Mouse (Mus musculus) embryonic facial prominence, embryonic 11.5 days (tissue): ENCODE data around the gene Camta1. TPM values are rescaled to one million over a fixed set of nuclear protein-coding genes. Genes with fewer than 3 reads are reported as not detected.

Source experiments
- ATAC-seq: fragments of 200-750 bp; cut with Nextera tagmentation; replicated peaks from 2 replicates; pipeline ENCODE4 v1.8.0; 2017; ENCODE audit warnings: low read depth; ENCODE audit not compliant: insufficient number of reproducible peaks, low FRiP score, low TSS enrichment
- DNase-seq: peaks from one replicate; pipeline ENCODE4 v3.0.0-alpha.2; 2015; ENCODE audit warnings: low spot score
- H3K27ac ChIP-seq: fragments of 300-500 bp; sonication (generic); replicated peaks from 2 replicates; pipeline ENCODE4 v1.5.1; 2014; ENCODE audit warnings: mild to moderate bottlenecking, low read depth, low read length, control low read depth
- H3K27me3 ChIP-seq: fragments of 300-500 bp; sonication (generic); 2 replicates; pipeline ENCODE4 v1.6.1; 2014; ENCODE audit warnings: mild to moderate bottlenecking, low read length, moderate library complexity, mixed read lengths; ENCODE audit not compliant: control insufficient read depth, insufficient read depth
- H3K36me3 ChIP-seq: fragments of 300-500 bp; sonication (generic); replicated peaks from 2 replicates; pipeline ENCODE4 v1.6.1; 2014; ENCODE audit warnings: low read depth, mild to moderate bottlenecking, low read length, moderate library complexity, mixed read lengths; ENCODE audit not compliant: control insufficient read depth, insufficient read depth
- H3K4me1 ChIP-seq: fragments of 300-500 bp; sonication (generic); 2 replicates; pipeline ENCODE4 v1.6.1; 2014; ENCODE audit warnings: low read length, mixed read lengths; ENCODE audit not compliant: control insufficient read depth, insufficient read depth
- H3K4me2 ChIP-seq: fragments of 300-500 bp; sonication (generic); 2 replicates; pipeline ENCODE4 v1.6.1; 2014; ENCODE audit warnings: low read depth, mild to moderate bottlenecking, control low read depth, low read length, moderate library complexity
- H3K4me3 ChIP-seq: fragments of 300-500 bp; sonication (generic); 2 replicates; pipeline ENCODE4 v1.5.1; 2014; ENCODE audit warnings: low read depth, low read length, control low read depth
- H3K9ac ChIP-seq: fragments of 300-500 bp; sonication (generic); replicated peaks from 2 replicates; pipeline ENCODE4 v1.6.1; 2014; ENCODE audit warnings: mild to moderate bottlenecking, control low read depth, low read length
- H3K9me3 ChIP-seq: fragments of 300-500 bp; sonication (generic); replicated peaks from 2 replicates; pipeline ENCODE4 v1.6.1; 2016; ENCODE audit warnings: mild to moderate bottlenecking, low read length, inconsistent platforms, mixed read lengths; ENCODE audit not compliant: control insufficient read depth
- WGBS: fragments of 180-500 bp; shearing (Covaris S2); extraction: QIAGEN DNeasy Blood & Tissue Kit; methylation state at CpG from one replicate; pipeline ENCODE4 v1.1.7; 2014; 5-methylcytosine and 5-hydroxymethylcytosine counted together
- polyA plus RNA-seq: library from polyadenylated mRNA; unstranded; fragments of >200 nt; fragmentation: Nextera tagmentation; extraction: Ambion mirVana; gene quantifications from 2 replicates; pipeline ENCODE4 v1.2.1, GENCODE M21; 2014

Camta1 gene
- polyA plus RNA-seq, 1 experiment from 2014 or later = 130 TPM

- H3K4me3 ChIP-seq = no peak overlapping the region
- no peaks in the 10 kb centered on the region for H3K9me3 ChIP-seq
- 72% methylated on average over 14 of the region's 14 CpGs for WGBS
- no peaks in the 10 kb centered on the region for H3K36me3 ChIP-seq
- no peaks in the 10 kb centered on the region for H3K27me3 ChIP-seq
- H3K4me2 ChIP-seq = no peak overlapping the region
- H3K27ac ChIP-seq = no peak overlapping the region
- ATAC-seq = no peak
- H3K4me1 ChIP-seq = no peaks in the 10 kb centered on the region
- no peak for DNase-seq
- H3K9ac ChIP-seq = no peak overlapping the region
These were observed 242.1 kb downstream of the Camta1 start for GRCm38 (mm10) chr4:151619541-151620016.

- no peak overlapping the region for H3K4me2 ChIP-seq
- whole genome bisulfite sequencing = 42% methylated on average over 21 of the region's 21 CpGs
- no peak overlapping the region for H3K4me3 ChIP-seq
- H3K9ac ChIP-seq = no peak overlapping the region
- no peaks in the 10 kb centered on the region for H3K4me1 ChIP-seq
- no peak overlapping the region for H3K27ac ChIP-seq
- no peaks in the 10 kb centered on the region for H3K9me3 ChIP-seq
- DNase-seq = peak; percentile 23
- H3K36me3 ChIP-seq = no peaks in the 10 kb centered on the region
- ATAC-seq = peak; percentile 44; the same call in 1 of the 2 replicates
- no peaks in the 10 kb centered on the region for H3K27me3 ChIP-seq
These were observed 243.0 kb downstream of the Camta1 start for GRCm38 (mm10) chr4:151618420-151619310.

- no peaks in the 10 kb centered on the region for H3K9me3 ChIP-seq
- no peaks in the 10 kb centered on the region for H3K36me3 ChIP-seq
- H3K27ac ChIP-seq = no peak overlapping the region
- DNase-seq (no peak), ATAC-seq (no peak)
- no peaks in the 10 kb centered on the region for H3K27me3 ChIP-seq
- H3K4me2 ChIP-seq = no peak overlapping the region
- 70% methylated on average over 6 of the region's 6 CpGs for WGBS
- no peak overlapping the region for H3K4me3 ChIP-seq
- H3K4me1 ChIP-seq = no peaks in the 10 kb centered on the region
- H3K9ac ChIP-seq = no peak overlapping the region
These were observed 250.1 kb downstream of the Camta1 start for GRCm38 (mm10) chr4:151611621-151612020.

GRCm38 (mm10) chr4:151610266-151610665 is 251.4 kb downstream of the Camta1 start:
- H3K36me3 ChIP-seq = no peaks in the 10 kb centered on the region
- H3K27ac ChIP-seq = no peak overlapping the region
- H3K9ac ChIP-seq = no peak overlapping the region
- H3K27me3 ChIP-seq = no peaks in the 10 kb centered on the region
- ATAC-seq (no peak), DNase-seq (peak; percentile 71)
- WGBS = 17% methylated on average over 8 of the region's 8 CpGs
- H3K4me1 ChIP-seq = no peaks in the 10 kb centered on the region
- H3K9me3 ChIP-seq = no peaks in the 10 kb centered on the region
- H3K4me3 ChIP-seq = no peak overlapping the region
- H3K4me2 ChIP-seq = no peak overlapping the region

- peak; percentile 67; the same call in 1 of the 2 replicates for ATAC-seq
- Histone ChIP-seq H3K4me2 (no peak overlapping the region), H3K4me3 (no peak overlapping the region), H3K27me3 (no peaks in the 10 kb centered on the region), H3K9ac (no peak overlapping the region), H3K9me3 (no peaks in the 10 kb centered on the region), H3K4me1 (no peaks in the 10 kb centered on the region), H3K27ac (no peak overlapping the region), H3K36me3 (no peaks in the 10 kb centered on the region)
- peak; percentile 81 for DNase-seq
- 31% methylated on average over 6 of the region's 6 CpGs for WGBS
These were observed 256.8 kb downstream of the Camta1 start for GRCm38 (mm10) chr4:151604907-151605306.

GRCm38 (mm10) chr4:151604481-151604880 is 257.2 kb downstream of the Camta1 start:
- no peaks in the 10 kb centered on the region for H3K9me3 ChIP-seq
- no peaks in the 10 kb centered on the region for H3K36me3 ChIP-seq
- no peak overlapping the region for H3K4me3 ChIP-seq
- H3K27ac ChIP-seq = no peak overlapping the region
- ATAC-seq = peak; percentile 92
- WGBS = 6% methylated on average over 16 of the region's 16 CpGs
- H3K27me3 ChIP-seq = no peaks in the 10 kb centered on the region
- no peak overlapping the region for H3K9ac ChIP-seq
- H3K4me1 ChIP-seq = no peaks in the 10 kb centered on the region
- peak; percentile 95 for DNase-seq
- no peak overlapping the region for H3K4me2 ChIP-seq

- Histone ChIP-seq H3K27me3 (no peaks in the 10 kb centered on the region), H3K4me2 (no peak overlapping the region), H3K9me3 (no peaks in the 10 kb centered on the region), H3K4me1 (no peaks in the 10 kb centered on the region), H3K4me3 (no peak overlapping the region), H3K36me3 (no peaks in the 10 kb centered on the region), H3K27ac (no peak overlapping the region), H3K9ac (no peak overlapping the region)
- WGBS = 86% methylated on average over 9 of the region's 9 CpGs
- no peak for ATAC-seq
- no peak for DNase-seq
These were observed 258.1 kb downstream of the Camta1 start for GRCm38 (mm10) chr4:151603586-151603985.

GRCm38 (mm10) chr4:151595116-151595515 is 266.6 kb downstream of the Camta1 start:
- Histone ChIP-seq H3K4me1 (no peaks in the 10 kb centered on the region), H3K4me3 (no peak overlapping the region), H3K36me3 (no peaks in the 10 kb centered on the region), H3K9me3 (no peaks in the 10 kb centered on the region), H3K27me3 (no peaks in the 10 kb centered on the region), H3K4me2 (no peak overlapping the region), H3K9ac (no peak overlapping the region), H3K27ac (no peak overlapping the region)
- ATAC-seq (no peak), DNase-seq (no peak)
- WGBS = 63% methylated on average over 8 of the region's 8 CpGs
